Mouse (Mus musculus): ENCODE measurements around the gene Wdr49. TPM values are rescaled to one million over a fixed set of nuclear protein-coding genes. Genes with fewer than 3 reads are reported as not detected.

Gene Wdr49
- polyA plus RNA-seq (2012; rRNA removed), result not detected in 2 replicates

DNA sequence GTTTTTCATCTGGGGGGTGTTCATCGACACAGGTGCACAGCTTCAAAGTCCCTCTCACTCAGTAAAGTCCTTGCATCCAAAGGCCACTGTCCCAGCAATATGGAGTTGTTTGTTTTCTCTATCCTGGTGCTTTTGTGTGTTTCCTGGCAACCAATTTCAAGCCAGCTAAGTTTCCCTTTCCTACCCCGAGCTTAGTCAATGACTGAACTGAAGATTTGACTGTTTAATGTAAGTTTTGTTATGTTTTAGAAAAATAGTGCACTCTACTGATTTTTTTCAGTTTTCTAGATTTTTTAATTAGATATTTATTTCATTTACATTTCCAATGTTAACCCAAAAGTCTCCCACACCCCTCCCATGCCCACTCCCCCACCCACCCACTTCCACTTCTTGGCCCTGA, at the start of gene Wdr49:
Gene Wdr49 (minus strand): TSS at position 101 of the 400 bp plus-strand sequence.

GRCm38 (mm10) chr3:75269978-75270377, 212.0 kb downstream of the Wdr49 start, which contains the start of gene Serpini2:
Gene Serpini2 (minus strand): TSS chr3:75270078.

Other genes starting within 250 kb of the Wdr49 start
- 0.32 TPM in 1 of 2 replicates, not detected in the other for gene Serpini2, start 212.1 kb downstream of the Wdr49 start, polyA plus RNA-seq (2012; rRNA removed)
- gene Pdcd10, start 74.7 kb upstream of the Wdr49 start, polyA plus RNA-seq (2012; rRNA removed), result 1.5 and 2.6 TPM in 2 replicates
- gene Serpini1, start 75.4 kb upstream of the Wdr49 start, polyA plus RNA-seq (2012; rRNA removed), result 0.15 and 0.23 TPM in 2 replicates